Mouse (Mus musculus) erythroblast, embryonic 14.5 days (primary cell): Measurements from ENCODE around the gene Slc11a2.

ENCODE experiments used
- GATA1 ChIP-seq: IDR thresholded peaks from 2 replicates; pipeline ENCODE4 v1.6.1; 2012; ENCODE audit warnings: low read length, inconsistent platforms, mixed read lengths
- TAL1 ChIP-seq: IDR thresholded peaks from 3 replicates; pipeline ENCODE4 v1.6.1; 2012; ENCODE audit warnings: low read length, inconsistent platforms, mixed read lengths

DNA sequence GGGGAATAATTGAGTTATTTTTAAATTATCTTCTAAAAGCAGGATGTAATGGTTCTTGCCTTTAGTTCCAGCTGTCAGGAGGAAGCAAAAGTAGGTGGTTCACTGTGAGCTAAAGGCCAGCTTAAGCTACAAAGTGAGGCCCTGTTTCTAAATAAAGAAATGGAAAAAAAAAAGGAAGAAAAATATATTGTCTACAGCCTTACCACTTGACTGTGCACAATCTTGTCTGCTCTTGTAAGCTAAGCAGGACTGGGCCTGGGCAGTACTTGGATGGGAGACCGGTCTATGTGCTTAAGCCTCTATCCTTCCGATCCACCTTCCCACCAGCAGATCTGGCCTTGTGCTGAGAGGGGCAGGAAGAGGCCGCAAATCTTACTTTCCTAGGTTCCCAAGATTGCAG lies 24.6 kb upstream of the Slc11a2 start:
- TF ChIP-seq GATA1: no peak
- no peak for TF ChIP-seq TAL1
